Mouse (Mus musculus): ENCODE data around the gene Srebf2. TPM values are rescaled to one million over a fixed set of nuclear protein-coding genes. Genes with fewer than 3 reads are reported as not detected.

Gene Srebf2
- polyA plus RNA-seq, 1 experiment, result 104 TPM

GRCm38 (mm10) chr15:82197937-82198336, 51.0 kb downstream of the Srebf2 start:
- Histone ChIP-seq H3K27ac (ENCODE audit: insufficient read depth, low read length) (no peak overlapping the region), H3K27me3 (ENCODE audit: control insufficient read depth, insufficient read depth, low read length) (no peaks in the 10 kb centered on the region), H3K4me1 (ENCODE audit: control insufficient read depth, insufficient read depth, low read length) (peaks cover 43% of the 10 kb centered on the region), H3K4me3 (replicated peaks; ENCODE audit: insufficient read depth, low read depth, low read length) (no peak overlapping the region)
- TF ChIP-seq POLR2A (IDR thresholded peaks at IDR 0.05; ENCODE audit: borderline replicate concordance, insufficient read depth, low read length) (no peak), CTCF (IDR thresholded peaks at IDR 0.05; ENCODE audit: borderline replicate concordance, insufficient read depth, low read depth, low read length) (no peak)
- 72% methylated on average over 11 of the region's 11 CpGs for WGBS
- peak in 1 of 2 experiments; percentile 38 for DNase-seq

DNA sequence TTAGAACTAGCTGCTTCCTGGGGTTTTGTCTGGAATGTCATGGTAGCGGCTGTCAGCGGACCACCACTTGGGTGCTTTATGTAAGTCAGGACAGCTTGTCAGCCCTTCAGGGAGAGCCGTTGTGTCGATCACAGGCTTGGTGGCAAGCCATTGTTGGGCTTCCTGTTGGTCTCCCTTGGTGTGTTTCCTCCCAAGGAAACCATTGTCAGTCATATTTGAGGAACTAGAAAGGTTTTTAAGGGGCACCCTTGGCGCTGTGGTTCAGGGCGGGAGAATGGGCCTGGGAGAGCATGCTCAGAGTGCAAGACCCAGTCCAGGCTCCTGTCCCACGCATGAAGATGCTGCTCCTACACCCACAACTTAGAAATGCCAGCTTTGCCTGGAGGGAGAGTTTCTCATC, 51.4 kb downstream of the Srebf2 start:
- WGBS, result 89% methylated on average over 7 of the region's 7 CpGs
- no peak overlapping the region for H3K4me3 ChIP-seq (replicated peaks; ENCODE audit: insufficient read depth, low read depth, low read length)

GRCm38 (mm10) chr15:82199546-82199945, 52.6 kb downstream of the Srebf2 start:
- peaks cover 60% of the 10 kb centered on the region for H3K4me1 ChIP-seq (ENCODE audit: control insufficient read depth, insufficient read depth, low read length)
- peak; percentile 42 to 45 for DNase-seq
- no peak overlapping the region for H3K27ac ChIP-seq (ENCODE audit: insufficient read depth, low read length)
- no peaks in the 10 kb centered on the region for H3K27me3 ChIP-seq (ENCODE audit: control insufficient read depth, insufficient read depth, low read length)
- 49% methylated on average over 12 of the region's 12 CpGs for WGBS
- no peak overlapping the region for H3K4me3 ChIP-seq (replicated peaks; ENCODE audit: insufficient read depth, low read depth, low read length)
- no peak for TF ChIP-seq CTCF (IDR thresholded peaks at IDR 0.05; ENCODE audit: borderline replicate concordance, insufficient read depth, low read depth, low read length)
- no peak for TF ChIP-seq POLR2A (IDR thresholded peaks at IDR 0.05; ENCODE audit: borderline replicate concordance, insufficient read depth, low read length)

More for the DNA sequence above, 51.4 kb downstream of the Srebf2 start:
- Histone ChIP-seq H3K27me3 (ENCODE audit: control insufficient read depth, insufficient read depth, low read length) (no peaks in the 10 kb centered on the region), H3K4me1 (ENCODE audit: control insufficient read depth, insufficient read depth, low read length) (peaks cover 48% of the 10 kb centered on the region), H3K27ac (ENCODE audit: insufficient read depth, low read length) (no peak overlapping the region)
- DNase-seq, result no peak
- TF ChIP-seq CTCF (IDR thresholded peaks at IDR 0.05; ENCODE audit: borderline replicate concordance, insufficient read depth, low read depth, low read length), result no peak
- no peak for TF ChIP-seq POLR2A (IDR thresholded peaks at IDR 0.05; ENCODE audit: borderline replicate concordance, insufficient read depth, low read length)

- H3K4me3 ChIP-seq (replicated peaks; ENCODE audit: insufficient read depth, low read depth, low read length), result no peak overlapping the region
- no peak overlapping the region for H3K27ac ChIP-seq (ENCODE audit: insufficient read depth, low read length)
- peak in 1 of 2 experiments; percentile 42 for DNase-seq
- TF ChIP-seq POLR2A (IDR thresholded peaks at IDR 0.05; ENCODE audit: borderline replicate concordance, insufficient read depth, low read length) (no peak), CTCF (IDR thresholded peaks at IDR 0.05; ENCODE audit: borderline replicate concordance, insufficient read depth, low read depth, low read length) (no peak)
- WGBS, result 39% methylated on average over 6 of the region's 6 CpGs
- H3K27me3 ChIP-seq (ENCODE audit: control insufficient read depth, insufficient read depth, low read length), result no peaks in the 10 kb centered on the region
- peaks cover 72% of the 10 kb centered on the region for H3K4me1 ChIP-seq (ENCODE audit: control insufficient read depth, insufficient read depth, low read length)
Measured at GRCm38 (mm10) chr15:82202086-82202485, 55.1 kb downstream of the Srebf2 start.

GRCm38 (mm10) chr15:82203090-82203489, 56.1 kb downstream of the Srebf2 start:
- TF ChIP-seq POLR2A (IDR thresholded peaks at IDR 0.05; ENCODE audit: borderline replicate concordance, insufficient read depth, low read length) (no peak), CTCF (IDR thresholded peaks at IDR 0.05; ENCODE audit: borderline replicate concordance, insufficient read depth, low read depth, low read length) (no peak)
- H3K4me1 ChIP-seq (ENCODE audit: control insufficient read depth, insufficient read depth, low read length), result peaks cover 72% of the 10 kb centered on the region
- DNase-seq, result peak in 1 of 2 experiments; percentile 54
- no peaks in the 10 kb centered on the region for H3K27me3 ChIP-seq (ENCODE audit: control insufficient read depth, insufficient read depth, low read length)
- 78% methylated on average over 10 of the region's 10 CpGs for WGBS
- no peak overlapping the region for H3K4me3 ChIP-seq (replicated peaks; ENCODE audit: insufficient read depth, low read depth, low read length)
- H3K27ac ChIP-seq (ENCODE audit: insufficient read depth, low read length), result peak overlapping the region; percentile 93

DNA sequence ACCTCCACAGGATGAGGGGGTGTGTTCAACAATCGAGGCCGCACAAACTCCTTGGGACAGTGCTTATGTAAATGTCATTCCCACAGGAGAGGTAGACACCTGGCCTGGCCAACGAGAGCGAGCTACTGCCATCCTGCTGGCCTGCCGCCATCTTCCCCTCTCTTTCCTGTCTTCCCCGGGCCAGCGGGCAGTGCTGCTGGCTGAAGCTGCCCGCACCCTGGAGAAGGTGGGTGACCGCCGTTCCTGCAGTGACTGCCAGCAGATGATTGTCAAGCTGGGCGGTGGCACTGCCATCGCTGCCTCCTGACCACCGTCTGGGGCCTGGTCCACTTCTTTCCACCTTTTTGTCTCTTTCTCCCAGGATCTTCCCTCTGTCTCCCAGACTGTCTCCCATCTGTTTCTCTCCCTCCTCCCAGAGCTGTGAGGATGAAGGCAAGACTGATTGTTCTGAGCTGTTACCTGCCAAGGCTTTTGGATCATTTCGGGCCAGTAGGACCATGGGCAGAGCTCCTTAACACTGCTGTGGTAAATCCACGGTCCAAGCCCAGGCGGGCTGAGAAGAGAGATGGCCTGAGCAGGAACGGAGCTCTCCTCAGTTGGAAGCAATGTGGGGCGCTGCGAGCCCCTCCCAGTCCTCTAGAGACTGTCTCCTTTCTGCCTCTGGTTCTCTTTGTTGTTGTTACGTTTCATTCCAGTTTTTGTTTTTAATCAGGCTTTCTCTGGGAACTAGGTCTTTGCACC, 56.8 kb downstream of the Srebf2 start:
- WGBS, result 15% methylated on average over 20 of the region's 20 CpGs
- DNase-seq, result peak; percentile 86 to 88
- Histone ChIP-seq H3K4me3 (replicated peaks; ENCODE audit: insufficient read depth, low read depth, low read length) (no peak overlapping the region), H3K4me1 (ENCODE audit: control insufficient read depth, insufficient read depth, low read length) (peaks cover 77% of the 10 kb centered on the region), H3K27me3 (ENCODE audit: control insufficient read depth, insufficient read depth, low read length) (no peaks in the 10 kb centered on the region), H3K27ac (ENCODE audit: insufficient read depth, low read length) (peak overlapping the region; percentile 93)
- TF ChIP-seq CTCF (IDR thresholded peaks at IDR 0.05; ENCODE audit: borderline replicate concordance, insufficient read depth, low read depth, low read length), result no peak

DNA sequence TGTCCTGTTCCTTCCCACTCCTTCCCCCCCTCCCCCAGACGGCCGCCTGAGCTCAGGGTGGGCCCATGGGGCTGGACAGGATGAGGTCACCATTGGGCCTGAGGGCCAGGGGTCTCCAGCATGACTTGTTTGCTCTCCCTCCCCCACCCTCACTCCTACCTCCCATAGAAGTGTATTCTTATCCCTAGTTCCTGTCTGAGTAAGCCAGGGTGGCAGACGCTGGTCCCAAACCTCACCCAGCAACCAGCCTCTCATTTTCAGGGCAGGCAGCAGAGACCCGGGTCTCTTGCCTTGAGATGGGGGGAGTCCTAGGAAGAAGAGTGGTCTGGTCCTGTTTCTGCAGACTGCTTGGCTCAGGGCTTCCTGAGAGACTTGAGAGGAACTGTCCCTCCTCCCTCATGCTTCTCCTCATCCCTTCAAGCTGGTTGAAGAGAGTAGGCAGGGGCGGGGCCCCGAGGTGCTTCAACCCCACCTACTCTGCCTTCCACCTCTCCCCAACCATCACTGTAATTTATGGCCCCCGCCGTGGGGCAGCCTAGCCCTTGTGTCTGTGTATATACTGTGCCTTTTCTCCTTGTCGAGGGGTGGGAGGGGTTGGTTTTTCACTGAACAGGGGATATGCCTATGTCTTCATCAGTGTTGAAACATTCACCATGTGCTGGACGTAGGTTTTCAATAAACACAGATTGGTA, 57.8 kb downstream of the Srebf2 start:
- Histone ChIP-seq H3K4me3 (replicated peaks; ENCODE audit: insufficient read depth, low read depth, low read length) (no peak overlapping the region), H3K27me3 (ENCODE audit: control insufficient read depth, insufficient read depth, low read length) (no peaks in the 10 kb centered on the region), H3K4me1 (ENCODE audit: control insufficient read depth, insufficient read depth, low read length) (peaks cover 74% of the 10 kb centered on the region), H3K27ac (ENCODE audit: insufficient read depth, low read length) (peak overlapping the region; percentile 85)
- WGBS, result 59% methylated on average over 10 of the region's 10 CpGs
- TF ChIP-seq POLR2A (IDR thresholded peaks at IDR 0.05; ENCODE audit: borderline replicate concordance, insufficient read depth, low read length) (no peak), CTCF (IDR thresholded peaks at IDR 0.05; ENCODE audit: borderline replicate concordance, insufficient read depth, low read depth, low read length) (no peak)
- DNase-seq, result no peak
